Mouse (Mus musculus) spleen, adult 2 months (tissue): Measurements from ENCODE around the gene Gm9944.

ENCODE experiments used
- CTCF ChIP-seq: fragments of 200-500 bp; IDR thresholded peaks from 2 replicates; pipeline ENCODE4 v1.5.1; 2011; ENCODE audit warnings: mild to moderate bottlenecking, inconsistent platforms; ENCODE audit not compliant: insufficient read depth, insufficient read length, insufficient replicate concordance; ENCODE audit errors: extremely low read depth
- POLR2A ChIP-seq: fragments of 200-500 bp; IDR thresholded peaks from 2 replicates; pipeline ENCODE4 v1.6.1; 2011; ENCODE audit warnings: low read depth, low read length, inconsistent platforms

DNA sequence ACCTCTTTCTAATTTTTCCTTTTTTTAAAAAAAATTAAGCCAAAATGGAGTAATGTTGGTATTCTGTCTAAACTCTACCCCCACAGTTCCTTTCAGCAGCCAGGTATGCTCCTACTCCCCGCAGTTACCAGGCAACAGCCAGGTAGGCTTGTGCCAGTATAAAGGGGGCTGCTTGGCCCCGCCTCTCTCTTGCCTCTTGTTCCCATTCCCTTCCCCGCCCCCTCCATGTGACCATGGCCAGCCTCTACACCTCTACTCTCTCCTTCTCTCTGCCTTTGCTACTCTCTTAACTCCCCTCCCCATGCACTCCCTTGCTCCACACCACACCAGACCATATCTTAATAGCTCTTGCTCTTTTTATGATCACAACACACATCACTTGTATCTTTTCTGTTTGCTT lies 46.9 kb downstream of the Gm9944 start:
- no peak for TF ChIP-seq POLR2A
- TF ChIP-seq CTCF = no peak
